Mouse (Mus musculus) CD4-positive naive resting alpha-beta T cell, adult 76 days (primary cell): Measurements from ENCODE around the gene Snai1. TPM values are rescaled to one million over a fixed set of nuclear protein-coding genes. Genes with fewer than 3 reads are reported as not detected.

Source experiments
- total RNA-seq: library from RNA; stranded (reverse); gene quantifications from one replicate; pipeline ENCODE4 v1.2.4, GENCODE M21; 2023

The Snai1 gene
- total RNA-seq = 2.0 TPM

GRCm38 (mm10) chr2:167537476-167538297 is at the start of gene Snai1:
TSS of gene Snai1 (plus strand) at chr2:167538195.

DNA sequence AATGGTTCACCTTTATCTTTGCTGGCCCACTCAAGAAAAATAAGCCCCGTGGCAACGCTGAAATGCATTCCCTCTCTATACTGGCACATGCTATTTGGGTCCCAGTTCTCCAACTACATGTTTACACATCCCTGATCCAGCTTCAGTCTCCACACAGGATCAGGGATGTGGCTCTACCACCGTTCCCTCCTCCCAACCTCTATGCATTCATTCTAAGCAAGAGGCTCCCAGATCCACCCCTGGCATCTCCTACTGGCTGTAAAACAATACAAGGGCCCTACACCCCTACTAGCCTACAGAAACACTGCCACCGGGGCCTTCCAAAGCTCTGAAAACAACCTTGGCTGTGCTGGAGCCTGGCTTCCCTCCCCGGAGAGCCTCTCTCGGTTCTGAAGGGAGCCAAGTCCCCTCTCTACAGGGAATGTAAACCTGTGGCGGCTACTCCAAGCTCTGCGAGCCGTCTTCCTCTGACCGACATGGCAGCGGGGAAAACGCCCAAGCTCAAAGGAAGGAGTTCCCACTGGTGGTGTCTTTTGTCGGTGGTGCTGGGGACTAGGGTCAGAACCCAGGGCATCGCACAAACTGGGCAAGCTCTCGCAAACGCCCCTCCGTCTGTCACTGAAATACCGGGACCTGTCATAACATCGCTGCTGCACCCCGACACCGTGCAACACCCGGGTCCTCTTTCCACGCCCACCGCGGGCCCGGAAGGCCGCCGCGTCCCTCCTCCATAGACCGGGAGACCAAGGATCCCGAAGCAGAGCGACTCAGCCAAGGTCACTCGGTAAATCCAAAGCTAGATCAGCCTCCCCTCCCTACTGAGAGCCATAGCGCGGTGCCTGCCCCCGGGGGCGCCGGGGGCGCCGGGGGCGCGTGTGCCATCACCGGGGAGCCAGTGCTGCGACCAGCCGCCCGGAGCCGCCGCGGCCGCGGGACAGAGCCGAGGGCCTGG is 46.0 kb upstream of the Snai1 start, which contains the start of gene Rnf114:
Rnf114 (plus strand) TSS at position 889 of the 952 bp plus-strand sequence.

DNA sequence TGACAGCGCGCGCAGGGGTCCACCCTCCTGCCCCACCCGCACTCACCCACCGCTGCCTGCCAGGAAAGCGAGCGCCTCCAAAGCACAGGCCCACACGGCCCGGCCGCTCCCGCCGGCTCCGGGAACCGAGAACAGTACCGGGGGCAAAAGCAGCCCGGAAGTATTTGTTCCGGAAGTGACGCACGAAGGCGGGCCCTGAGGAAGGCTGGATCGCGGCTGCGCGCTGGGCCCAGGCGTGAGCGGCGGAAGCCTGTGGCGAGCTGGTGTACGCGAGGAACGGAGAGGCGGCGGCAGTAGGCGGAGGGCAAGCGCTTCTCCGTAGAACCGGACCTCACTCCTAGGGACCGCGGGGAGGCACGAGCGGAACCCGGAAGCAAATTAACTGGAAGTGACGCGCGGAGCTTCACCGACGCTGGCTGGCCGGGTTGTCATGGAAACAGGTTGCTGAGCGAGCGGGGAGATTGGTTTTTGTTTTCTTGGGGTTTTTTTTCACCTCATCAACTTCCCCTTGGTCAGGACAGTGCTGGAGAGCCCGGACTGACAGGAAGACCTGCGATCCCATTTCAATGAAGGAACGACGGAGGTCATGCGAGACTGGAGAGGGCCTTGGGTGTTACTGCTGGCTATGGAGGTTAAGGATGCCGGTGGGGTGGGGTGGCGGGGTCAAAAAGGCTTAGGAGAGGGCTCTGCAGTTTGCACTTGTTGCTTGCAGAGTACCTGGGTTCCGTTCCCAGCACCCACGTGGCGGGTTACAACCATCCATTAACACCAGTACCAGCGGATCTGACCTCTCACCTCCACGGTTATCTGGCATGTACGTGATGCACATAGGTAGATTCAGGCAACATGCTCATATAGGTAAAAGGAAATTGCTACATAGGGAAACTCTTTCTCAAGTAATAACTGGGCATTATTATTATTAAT is 45.0 kb upstream of the Snai1 start, which contains the start of gene Spata2:
Spata2 (minus strand) TSS at position 175 of the 924 bp plus-strand sequence.

Other genes starting within 250 kb of the Snai1 start
- 30.2 TPM for gene B4galt5, start 189.0 kb upstream of the Snai1 start, total RNA-seq
- gene Slc9a8, start 116.5 kb upstream of the Snai1 start, total RNA-seq = 96.5 TPM
- 112 TPM for gene Rnf114, start 45.5 kb upstream of the Snai1 start, total RNA-seq
- 47.3 TPM for gene Spata2, start 45.3 kb upstream of the Snai1 start, total RNA-seq
- 91.0 TPM for gene Ube2v1, start 93.9 kb downstream of the Snai1 start, total RNA-seq
- gene Gm20431, start 123.3 kb downstream of the Snai1 start, total RNA-seq = 33.4 TPM
- 52.7 TPM for gene Cebpb, start 150.7 kb downstream of the Snai1 start, total RNA-seq
- gene Tmem189, start 151.6 kb downstream of the Snai1 start, total RNA-seq = 63.2 TPM